Mouse (Mus musculus): ENCODE measurements around the gene Olfr934.

Gene Olfr934

GRCm38 (mm10) chr9:38988215-38988614 lies at the start of gene Olfr934:
Olfr934 (minus strand) TSS chr9:38988315.
- DNase-seq (ENCODE audit: low spot score in 2 of 2): no peak

- no peak for DNase-seq (ENCODE audit: low spot score in 2 of 2)
Observed at GRCm38 (mm10) chr9:39023277-39023676, 35.2 kb upstream of the Olfr934 start, which contains the start of gene Olfr146. Olfr146 (minus strand) TSS chr9:39023377.

GRCm38 (mm10) chr9:38999583-38999982 lies 11.5 kb upstream of the Olfr934 start, which contains the start of gene Olfr935:
Olfr935 (minus strand) TSS chr9:38999683.
- DNase-seq (ENCODE audit: low spot score in 2 of 2): no peak

GRCm38 (mm10) chr9:38972013-38972412 lies 16.1 kb downstream of the Olfr934 start, which contains the start of gene Olfr933:
Olfr933 (plus strand) TSS chr9:38972313.
- DNase-seq (ENCODE audit: low spot score in 2 of 2): no peak

GRCm38 (mm10) chr9:38954124-38954416 lies 34.0 kb downstream of the Olfr934 start:
- no peak for DNase-seq (ENCODE audit: low spot score in 2 of 2)

- peak in 1 of 2 experiments; percentile 25 for DNase-seq (ENCODE audit: low spot score in 2 of 2)
Observed at GRCm38 (mm10) chr9:38953401-38954123, 34.6 kb downstream of the Olfr934 start.
